Mouse (Mus musculus) heart, postnatal 4 days (tissue): Measurements from ENCODE around the gene Psma3. TPM values are rescaled to one million over a fixed set of nuclear protein-coding genes. Genes with fewer than 3 reads are reported as not detected.

Experiments used
- total RNA-seq, 2 experiments: library from RNA; stranded (reverse); gene quantifications; 2 replicates each; pipeline ENCODE4 v1.2.3; 2021

Gene Psma3
- total RNA-seq, 2 experiments from 2014 or later: 257 to 261 TPM

Other genes with a start within 250 kb of the Psma3 start
- gene Frmd6, start 149.1 kb upstream of the Psma3 start, total RNA-seq: 10 to 100 TPM; 40.0 to 42.1 TPM
- 100 to 1,000 TPM; 165 to 176 TPM for gene Actr10, start 36.8 kb upstream of the Psma3 start, total RNA-seq
- gene Arid4a, start 41.4 kb downstream of the Psma3 start, total RNA-seq: 10 to 100 TPM; 13.0 to 13.4 TPM
- 1 to 10 TPM in 1 of 2 experiments, under 1 TPM in 1; 0.65 to 1.5 TPM for gene Tomm20l, start 136.8 kb downstream of the Psma3 start, total RNA-seq
- 10 to 100 TPM; 50.0 to 51.3 TPM for gene Timm9, start 162.1 kb downstream of the Psma3 start, total RNA-seq
- 1 to 10 TPM; 6.4 to 6.7 TPM for gene 2700049A03Rik, start 162.2 kb downstream of the Psma3 start, total RNA-seq